Mouse (Mus musculus) midbrain, embryonic 14.5 days (tissue): Measurements from ENCODE around the gene Tmem254a. TPM values are rescaled to one million over a fixed set of nuclear protein-coding genes. Genes with fewer than 3 reads are reported as not detected.
"Not testable (repeated sequence)": the region's sequence is repeated elsewhere in the genome, so short reads cannot be mapped to it uniquely, and the experiment has no call there.

Source experiments
- ATAC-seq: fragments of 200-750 bp; cut with Nextera tagmentation; 2 replicates; pipeline ENCODE4 v1.8.0; 2017; ENCODE audit warnings: moderate number of reproducible peaks, moderate library complexity; ENCODE audit not compliant: low FRiP score, low TSS enrichment
- DNase-seq: peaks from one replicate; pipeline ENCODE4 v3.0.0-alpha.2; 2015
- H3K27ac ChIP-seq: fragments of 300-500 bp; sonication (generic); replicated peaks from 2 replicates; pipeline ENCODE4 v1.5.1; 2014; ENCODE audit warnings: mild to moderate bottlenecking, low read depth, low read length, moderate library complexity
- H3K27me3 ChIP-seq: fragments of 300-500 bp; sonication (generic); 2 replicates; pipeline ENCODE4 v1.6.1; 2014; ENCODE audit warnings: low read length, control low read depth, mixed read lengths; ENCODE audit not compliant: control insufficient read depth, insufficient read depth
- H3K36me3 ChIP-seq: fragments of 300-500 bp; sonication (generic); 2 replicates; pipeline ENCODE4 v1.6.1; 2014; ENCODE audit warnings: low read length, control low read depth; ENCODE audit not compliant: control insufficient read depth, insufficient read depth
- H3K4me1 ChIP-seq: fragments of 300-500 bp; sonication (generic); 2 replicates; pipeline ENCODE4 v1.6.1; 2014; ENCODE audit warnings: mild to moderate bottlenecking, antibody characterized with exemption, low read length, control low read depth; ENCODE audit not compliant: control insufficient read depth, insufficient read depth
- H3K4me2 ChIP-seq: fragments of 300-500 bp; sonication (generic); 2 replicates; pipeline ENCODE4 v1.6.1; 2014; ENCODE audit warnings: mild to moderate bottlenecking, low read length, moderate library complexity
- H3K4me3 ChIP-seq: fragments of 300-500 bp; sonication (generic); replicated peaks from 2 replicates; pipeline ENCODE4 v1.5.1; 2014; ENCODE audit warnings: low read depth, low read length
- H3K9ac ChIP-seq: fragments of 300-500 bp; sonication (generic); replicated peaks from 2 replicates; pipeline ENCODE4 v1.6.1; 2014; ENCODE audit warnings: mild to moderate bottlenecking, low read length, moderate library complexity
- H3K9me3 ChIP-seq: fragments of 300-500 bp; sonication (generic); 2 replicates; pipeline ENCODE4 v1.6.1; 2016; ENCODE audit warnings: low read length, control low read depth, mixed read lengths; ENCODE audit not compliant: control insufficient read depth
- WGBS: fragments of 180-500 bp; shearing (Covaris S2); extraction: QIAGEN DNeasy Blood & Tissue Kit; methylation state at CpG from one replicate; pipeline ENCODE4 v1.1.7; 2014; 5-methylcytosine and 5-hydroxymethylcytosine counted together
- polyA plus RNA-seq: library from polyadenylated mRNA; unstranded; fragments of >200 nt; fragmentation: Nextera tagmentation; extraction: Ambion mirVana; gene quantifications from 2 replicates; pipeline ENCODE4 v1.2.1, GENCODE M21; 2014

Tmem254a gene
- polyA plus RNA-seq, 1 experiment from 2014 or later = 4.7 TPM

GRCm38 (mm10) chr14:25905243-25905642 is 22.2 kb downstream of the Tmem254a start:
- not testable (repeated sequence) for H3K9me3 ChIP-seq, H3K36me3 ChIP-seq, H3K9ac ChIP-seq, H3K4me2 ChIP-seq, H3K27ac ChIP-seq, DNase-seq, H3K4me3 ChIP-seq, H3K27me3 ChIP-seq, ATAC-seq, H3K4me1 ChIP-seq
- 43% methylated on average over 1 of the region's 5 CpGs for WGBS

GRCm38 (mm10) chr14:25903000-25903399 is 24.5 kb downstream of the Tmem254a start, which contains the start of gene Plac9a:
Gene Plac9a (minus strand): TSS chr14:25903100.
- WGBS = no CpG with 5 or more reads among the region's 10 CpGs
- H3K27me3 ChIP-seq, H3K27ac ChIP-seq, H3K4me3 ChIP-seq, H3K9me3 ChIP-seq, H3K4me1 ChIP-seq, H3K9ac ChIP-seq, DNase-seq, H3K4me2 ChIP-seq, H3K36me3 ChIP-seq, ATAC-seq: not testable (repeated sequence)

GRCm38 (mm10) chr14:25895686-25896085 is 31.8 kb downstream of the Tmem254a start:
- no CpG with 5 or more reads among the region's 7 CpGs for WGBS
- not testable (repeated sequence) for H3K27ac ChIP-seq

GRCm38 (mm10) chr14:25894566-25894965 is 32.9 kb downstream of the Tmem254a start:
- WGBS = no CpG with 5 or more reads among the region's 3 CpGs
- H3K4me3 ChIP-seq, ATAC-seq, DNase-seq, H3K27ac ChIP-seq, H3K27me3 ChIP-seq, H3K9ac ChIP-seq, H3K4me2 ChIP-seq, H3K4me1 ChIP-seq, H3K36me3 ChIP-seq, H3K9me3 ChIP-seq: not testable (repeated sequence)

More at GRCm38 (mm10) chr14:25895686-25896085, 31.8 kb downstream of the Tmem254a start:
- not testable (repeated sequence) for ATAC-seq, H3K4me3 ChIP-seq, H3K9me3 ChIP-seq, H3K36me3 ChIP-seq, DNase-seq, H3K4me2 ChIP-seq, H3K4me1 ChIP-seq, H3K9ac ChIP-seq, H3K27me3 ChIP-seq

GRCm38 (mm10) chr14:25885886-25886285 is 41.6 kb downstream of the Tmem254a start:
- no CpG with 5 or more reads among the region's 12 CpGs for WGBS
- ATAC-seq, H3K27ac ChIP-seq, H3K9ac ChIP-seq, H3K36me3 ChIP-seq, H3K4me2 ChIP-seq, H3K4me1 ChIP-seq, H3K9me3 ChIP-seq, DNase-seq, H3K27me3 ChIP-seq, H3K4me3 ChIP-seq: not testable (repeated sequence)

- ATAC-seq, H3K4me2 ChIP-seq, DNase-seq, H3K9me3 ChIP-seq, H3K4me1 ChIP-seq, H3K27ac ChIP-seq, H3K36me3 ChIP-seq, H3K27me3 ChIP-seq, H3K4me3 ChIP-seq, H3K9ac ChIP-seq: not testable (repeated sequence)
- no CpG with 5 or more reads among the region's 9 CpGs for WGBS
Observed at GRCm38 (mm10) chr14:25881769-25882168, 45.7 kb downstream of the Tmem254a start.

GRCm38 (mm10) chr14:25876640-25877039 is 50.8 kb downstream of the Tmem254a start:
- not testable (repeated sequence) for H3K4me1 ChIP-seq, H3K9ac ChIP-seq, H3K27ac ChIP-seq, ATAC-seq, H3K9me3 ChIP-seq, H3K4me3 ChIP-seq, H3K36me3 ChIP-seq, H3K27me3 ChIP-seq, DNase-seq, H3K4me2 ChIP-seq
- WGBS = no CpG with 5 or more reads among the region's 7 CpGs

Other genes with a start within 250 kb of the Tmem254a start
- gene Ppif, start 233.5 kb downstream of the Tmem254a start, polyA plus RNA-seq = 28.0 and 29.4 TPM in 2 replicates
- gene Zcchc24, start 158.6 kb downstream of the Tmem254a start, polyA plus RNA-seq = 8.1 and 13.6 TPM in 2 replicates
- 0.42 and 2.4 TPM in 2 replicates for gene Anxa11, start 85.5 kb downstream of the Tmem254a start, polyA plus RNA-seq
- gene Plac9a, start 24.6 kb downstream of the Tmem254a start, polyA plus RNA-seq = not detected in 2 replicates
- not detected in 2 replicates for gene Cphx1, start 10.6 kb upstream of the Tmem254a start, polyA plus RNA-seq
- 2.0 and 3.0 TPM in 2 replicates for gene Duxbl1, start 50.9 kb upstream of the Tmem254a start, polyA plus RNA-seq
- 1.8 and 3.9 TPM in 2 replicates for gene Gm9780, start 115.0 kb upstream of the Tmem254a start, polyA plus RNA-seq
- 18.3 and 29.7 TPM in 2 replicates for gene Tmem254c, start 139.7 kb upstream of the Tmem254a start, polyA plus RNA-seq
- not detected in 2 replicates for gene Cphx2, start 153.8 kb upstream of the Tmem254a start, polyA plus RNA-seq
- not detected in 2 replicates for gene Cphx3, start 154.6 kb upstream of the Tmem254a start, polyA plus RNA-seq
- gene Duxbl2, start 190.7 kb upstream of the Tmem254a start, polyA plus RNA-seq = 0.72 and 5.5 TPM in 2 replicates